Mouse (Mus musculus) stomach, postnatal 0 days (tissue): ENCODE measurements at regions not wholly inside any gene's neighbourhood (a gene's known extent, or its start where the extent isn't known, plus 50 kb on each side); places are given as distances from the start of the nearest gene placed in this dataset.

Experiments
- CTCF ChIP-seq: IDR thresholded peaks from 2 replicates; pipeline ENCODE4 v1.5.1; 2016; ENCODE audit warnings: antibody characterized with exemption, low read depth, mild to moderate bottlenecking, moderate library complexity
- EP300 ChIP-seq: optimal IDR thresholded peaks from 2 replicates; pipeline ENCODE3; 2016; ENCODE audit warnings: antibody characterized with exemption

GRCm38 (mm10) chr8:112189698-112190097 lies 174.9 kb upstream of the Gm6793 start:
- TF ChIP-seq CTCF (no peak), EP300 (no peak)
